In the genomic region with DNA sequence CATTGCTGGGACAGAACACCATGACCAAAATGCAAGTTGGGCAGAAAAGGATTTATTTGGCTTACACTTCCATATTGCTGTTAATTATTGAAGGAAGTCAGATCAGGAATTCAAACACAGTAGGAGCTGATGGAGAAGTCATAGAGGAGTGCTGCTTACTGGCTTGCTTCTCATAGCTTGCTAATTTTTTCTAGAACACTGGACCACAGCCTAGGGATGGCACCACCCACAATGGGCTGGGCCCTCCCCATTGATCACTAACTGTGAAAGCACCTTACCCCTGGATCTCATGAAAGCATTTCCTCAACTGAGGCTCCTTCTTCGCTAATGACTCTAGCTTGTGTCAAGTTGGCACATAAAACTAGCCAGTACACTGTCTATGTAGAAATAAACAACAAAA, we compare ENCODE assay signal across 22 mouse cellular contexts.
DNase-seq lines count a peak whose midpoint lies in the region; ATAC-seq and TF ChIP-seq lines count a peak whose summit lies in the region.
"Had no signal": no experiment of that assay in that cellular context is flagged by ENCODE, and none has a peak within 500 bp of the region (broad histone marks: within the 10 kb centered on the region; RNA-seq: fewer than 3 reads in every experiment).

No protein-coding gene starts in this region.

- TF ChIP-seq POLR2A in kidney, adult 2 months (IDR thresholded peaks at IDR 0.05; ENCODE audit: low read depth, low read length), result no peak

- no peaks in the 10 kb centered on the region for H3K27me3 ChIP-seq in kidney, adult 2 months (replicated peaks; ENCODE audit: control insufficient read depth, insufficient read depth, low read length)
- H3K27me3 ChIP-seq in kidney, embryonic 15.5 days, result no peaks in the 10 kb centered on the region
- no peaks in the 10 kb centered on the region for H3K27me3 ChIP-seq in kidney, embryonic 16.5 days (ENCODE audit: insufficient read depth, low read length)
- H3K27me3 ChIP-seq: embryonic facial prominence, embryonic 13.5 days; embryonic facial prominence, embryonic 15.5 days; forebrain, embryonic 12.5 days had no signal

- H3K9me3 ChIP-seq in kidney, embryonic 15.5 days (replicated peaks), result no peaks in the 10 kb centered on the region
- no peaks in the 10 kb centered on the region for H3K9me3 ChIP-seq in kidney, embryonic 16.5 days (ENCODE audit: low read length)
- H3K9me3 ChIP-seq: embryonic facial prominence, embryonic 13.5 days; embryonic facial prominence, embryonic 15.5 days; forebrain, embryonic 10.5 days; forebrain, embryonic 12.5 days had no signal

- no peak overlapping the region for H3K4me3 ChIP-seq in kidney, adult 2 months (ENCODE audit: insufficient read depth, low read depth, low read length)
- no peak overlapping the region for H3K4me3 ChIP-seq in kidney, embryonic 15.5 days (replicated peaks)
- H3K4me3 ChIP-seq in kidney, embryonic 16.5 days (ENCODE audit: low read length), result no peak overlapping the region
- H3K4me3 ChIP-seq: embryonic facial prominence, embryonic 13.5 days; embryonic facial prominence, embryonic 15.5 days; erythroblast, embryonic 14.5 days; forebrain, embryonic 10.5 days; forebrain, embryonic 12.5 days had no signal

- no peak overlapping the region for H3K27ac ChIP-seq in kidney, adult 2 months (ENCODE audit: insufficient read depth, low read depth, low read length)
- no peak overlapping the region for H3K27ac ChIP-seq in kidney, embryonic 15.5 days
- H3K27ac ChIP-seq in kidney, embryonic 16.5 days (ENCODE audit: low read length), result no peak overlapping the region
- H3K27ac ChIP-seq: embryonic facial prominence, embryonic 13.5 days; embryonic facial prominence, embryonic 15.5 days; forebrain, embryonic 10.5 days; forebrain, embryonic 12.5 days had no signal

- WGBS in kidney, adult 2 months, result 67% methylated on average over 1 of the region's 1 CpGs
- WGBS in kidney, embryonic 15.5 days, result 90% methylated on average over 1 of the region's 1 CpGs
- 92% methylated on average over 1 of the region's 1 CpGs for WGBS in kidney, embryonic 16.5 days

- H3K4me2 ChIP-seq in kidney, embryonic 15.5 days, result no peak overlapping the region
- no peak overlapping the region for H3K4me2 ChIP-seq in kidney, embryonic 16.5 days (replicated peaks; ENCODE audit: low read depth, low read length)
- H3K4me2 ChIP-seq: embryonic facial prominence, embryonic 13.5 days; embryonic facial prominence, embryonic 15.5 days; forebrain, embryonic 12.5 days had no signal

- H3K36me3 ChIP-seq in kidney, adult 2 months (ENCODE audit: control insufficient read depth, insufficient read depth, low read length), result no peaks in the 10 kb centered on the region
- H3K36me3 ChIP-seq in kidney, embryonic 15.5 days, result no peaks in the 10 kb centered on the region
- H3K36me3 ChIP-seq in kidney, embryonic 16.5 days (ENCODE audit: insufficient read depth, low read length), result no peaks in the 10 kb centered on the region
- H3K36me3 ChIP-seq: embryonic facial prominence, embryonic 13.5 days; embryonic facial prominence, embryonic 15.5 days; forebrain, embryonic 10.5 days; forebrain, embryonic 12.5 days had no signal

- H3K9ac ChIP-seq in kidney, embryonic 15.5 days, result no peak overlapping the region
- no peak overlapping the region for H3K9ac ChIP-seq in kidney, embryonic 16.5 days (replicated peaks; ENCODE audit: low read length)
- H3K9ac ChIP-seq: embryonic facial prominence, embryonic 13.5 days; embryonic facial prominence, embryonic 15.5 days; forebrain, embryonic 12.5 days had no signal

- TF ChIP-seq CTCF in kidney, adult 2 months (conservative IDR thresholded peaks at IDR 0.05; ENCODE audit: insufficient read depth, insufficient read length, low read depth, low read length), result no peak

- DNase-seq in kidney, adult 2 months, result peak; percentile 67
- no peak for DNase-seq in kidney, postnatal 10 days
- DNase-seq in kidney, adult 9 months, result peak; percentile 69
- DNase-seq in kidney, postnatal 36 days, result peak; percentile 27 to 29
- DNase-seq: adrenal gland, adult 2 months; adrenal gland, postnatal 10 days; adrenal gland, postnatal 25 days; cerebellum, adult 11 months; cerebellum, adult 18-20 months; cerebellum, adult 8-10 months; cerebellum, adult 9-11 months; cerebellum, postnatal 14 days; cerebellum, postnatal 36 days; embryo, embryonic 11 days had no signal

- no peaks in the 10 kb centered on the region for H3K4me1 ChIP-seq in kidney, adult 2 months (ENCODE audit: control insufficient read depth, insufficient read depth, low read length)
- no peaks in the 10 kb centered on the region for H3K4me1 ChIP-seq in kidney, embryonic 15.5 days
- H3K4me1 ChIP-seq in kidney, embryonic 16.5 days (ENCODE audit: insufficient read depth, low read length), result no peaks in the 10 kb centered on the region
- H3K4me1 ChIP-seq: embryonic facial prominence, embryonic 13.5 days; embryonic facial prominence, embryonic 15.5 days; forebrain, embryonic 10.5 days; forebrain, embryonic 12.5 days had no signal

- no peak for ATAC-seq in kidney, embryonic 15.5 days (replicated peaks; ENCODE audit: low FRiP score)
- no peak for ATAC-seq in kidney, embryonic 16.5 days (ENCODE audit: low FRiP score, low TSS enrichment)
- ATAC-seq: forebrain, embryonic 14.5 days had no signal
